Mouse (Mus musculus) layer of hippocampus, postnatal 10 days (tissue): ENCODE data around the gene Galnt17. TPM values are rescaled to one million over a fixed set of nuclear protein-coding genes. Genes with fewer than 3 reads are reported as not detected.

Experiments used
- DNase-seq, 2 experiments: peaks; one replicate each; pipeline ENCODE4 v3.0.0; 2021; ENCODE audit warnings: low spot score in 2 of 2
- total RNA-seq, 2 experiments: library from RNA; stranded (reverse); gene quantifications; 2 replicates each; pipeline ENCODE4 v1.2.3; 2021

Galnt17 gene
- total RNA-seq, 2 experiments from 2014 or later = 66.9 to 69.7 TPM

- no peak for DNase-seq
Measured at GRCm38 (mm10) chr5:131248416-131248815, 59.9 kb downstream of the Galnt17 start.

GRCm38 (mm10) chr5:131246591-131246990 is 61.7 kb downstream of the Galnt17 start:
- no peak for DNase-seq

GRCm38 (mm10) chr5:131241689-131242088 is 66.6 kb downstream of the Galnt17 start:
- DNase-seq = no peak

DNA sequence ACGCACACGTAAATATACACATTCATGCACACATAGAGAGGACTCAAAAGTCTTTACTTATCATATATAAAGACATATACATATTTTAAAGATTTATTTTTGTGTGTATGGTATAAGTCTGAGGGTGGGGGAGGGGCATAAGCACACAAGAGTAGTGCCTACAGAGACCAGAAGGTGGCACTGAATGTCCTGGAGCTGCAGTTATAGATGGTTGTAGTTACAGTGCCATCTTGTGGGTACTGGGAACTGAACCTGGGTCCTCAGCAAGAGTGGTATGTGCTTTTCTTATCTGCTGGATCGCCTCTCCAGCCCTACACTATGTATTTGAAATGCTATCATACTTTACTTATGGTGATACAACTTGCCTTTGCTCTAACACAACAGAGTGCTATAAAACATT is 68.5 kb downstream of the Galnt17 start:
- no peak for DNase-seq

- no peak for DNase-seq
Measured at GRCm38 (mm10) chr5:131236906-131237305, 71.4 kb downstream of the Galnt17 start.

GRCm38 (mm10) chr5:131233828-131234227 is 74.5 kb downstream of the Galnt17 start:
- DNase-seq = no peak

- DNase-seq = no peak
Measured at GRCm38 (mm10) chr5:131231060-131231459, 77.2 kb downstream of the Galnt17 start.

DNA sequence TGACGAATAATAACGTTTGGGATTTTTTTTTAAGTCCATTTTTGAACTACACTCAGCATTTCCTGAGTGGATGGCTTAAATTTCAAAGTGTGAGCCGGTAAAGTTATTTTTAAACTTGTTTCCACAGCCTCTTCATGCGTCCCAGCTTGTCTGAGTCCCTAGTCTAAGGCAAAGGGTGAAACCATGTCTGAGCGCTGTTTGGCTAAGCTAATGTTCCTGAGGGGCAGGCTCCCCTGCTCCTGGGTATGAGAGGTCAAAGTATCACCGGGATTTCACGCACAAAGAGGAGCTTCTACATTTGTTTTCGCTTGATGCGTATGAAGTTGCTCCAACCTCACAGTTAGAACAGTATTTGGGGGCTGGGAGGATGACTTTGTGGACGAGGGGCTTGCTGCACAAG is 78.6 kb downstream of the Galnt17 start:
- no peak for DNase-seq

DNA sequence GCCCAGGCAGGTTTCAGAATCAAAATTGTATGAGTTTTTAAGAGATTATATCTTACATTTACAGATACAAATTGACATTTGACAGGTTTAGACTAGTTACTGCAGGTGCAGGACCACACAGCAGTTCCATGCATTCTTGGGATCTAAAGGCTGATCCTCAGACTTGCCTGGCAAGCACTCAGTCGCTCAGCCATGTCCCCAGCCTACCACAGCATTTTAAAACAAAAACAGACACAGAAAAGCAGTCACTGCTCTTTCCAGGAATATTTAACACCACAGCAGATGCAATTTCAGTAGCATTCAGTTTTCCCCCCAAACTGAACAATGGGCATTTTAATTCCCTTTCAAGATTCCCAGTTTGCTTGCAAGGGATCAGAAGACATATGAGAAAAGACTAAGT is 84.9 kb downstream of the Galnt17 start:
- DNase-seq = no peak

DNA sequence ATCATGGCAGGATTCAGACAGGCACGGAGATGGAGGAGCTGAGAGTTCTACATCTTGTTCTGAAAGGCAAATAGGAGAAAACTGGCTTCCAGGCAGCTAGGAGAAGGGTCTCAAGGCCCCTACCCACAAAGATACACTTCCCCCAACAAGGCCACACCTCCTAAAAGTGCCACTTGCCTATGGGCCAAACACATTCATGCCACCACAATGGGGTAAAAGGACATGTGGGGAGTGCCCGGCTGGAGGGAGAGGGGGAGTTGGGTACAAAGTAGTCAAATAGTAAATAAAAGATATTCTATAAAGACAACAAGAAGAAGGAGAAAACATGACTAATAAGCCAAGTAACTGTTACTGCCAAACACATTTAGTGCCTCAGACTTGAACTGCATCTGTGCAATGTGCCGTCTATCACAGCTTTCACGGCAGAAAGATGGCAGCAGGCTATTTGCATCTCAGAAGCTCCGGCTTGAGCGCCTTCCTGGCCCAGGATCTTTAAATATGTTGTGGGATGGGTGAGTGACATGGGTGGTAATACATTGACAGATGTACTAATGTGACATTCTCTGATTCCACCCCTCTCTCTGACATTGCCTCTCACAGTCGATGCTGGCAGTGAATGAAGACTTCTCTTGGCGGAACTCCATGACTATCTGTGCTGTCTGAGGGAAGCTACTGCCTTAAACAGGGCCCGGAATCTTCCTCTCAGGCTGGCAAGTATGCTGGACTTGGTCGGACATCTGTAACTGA is 85.6 kb downstream of the Galnt17 start:
- peak; percentile 23 to 41 for DNase-seq

DNA sequence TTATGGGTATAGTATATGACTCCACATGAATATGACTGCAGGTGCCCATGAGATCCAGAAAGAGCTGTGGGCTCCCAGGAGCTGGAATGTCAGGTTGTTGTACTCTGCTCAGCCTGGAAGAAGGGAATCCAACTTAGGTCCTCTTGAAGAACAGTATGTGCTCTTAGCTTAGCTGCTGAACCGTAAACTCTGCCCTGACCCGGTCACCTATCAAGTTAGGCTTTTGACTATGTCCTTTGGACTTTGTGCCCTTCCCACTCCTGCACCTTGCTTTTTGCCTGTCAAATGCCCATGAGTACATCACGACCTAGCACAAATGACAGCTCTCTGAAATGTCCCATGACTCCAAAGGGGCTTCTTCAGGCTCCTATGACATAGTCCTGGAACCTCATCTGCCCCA is 90.1 kb downstream of the Galnt17 start:
- DNase-seq = no peak

DNA sequence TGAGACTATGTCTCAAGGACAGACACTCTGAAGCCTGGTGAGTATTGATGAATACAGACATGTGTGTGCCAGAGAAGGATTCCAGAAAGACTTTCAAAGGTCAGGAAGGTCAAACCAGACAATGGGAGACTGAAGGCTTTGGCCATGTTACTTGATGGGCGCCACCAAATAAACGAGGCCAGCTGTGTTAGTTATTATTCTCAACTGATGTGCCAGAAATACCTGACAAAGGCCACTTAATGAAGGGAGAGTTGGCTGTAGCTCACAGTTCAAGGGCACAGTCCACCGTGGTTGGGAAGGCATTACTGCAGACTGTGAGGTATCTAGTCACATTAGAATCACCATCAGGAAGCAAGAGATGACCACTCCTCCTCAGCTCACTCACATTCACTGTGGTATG is 96.7 kb downstream of the Galnt17 start:
- no peak for DNase-seq

GRCm38 (mm10) chr5:131201146-131201545 is 107.2 kb downstream of the Galnt17 start:
- DNase-seq = no peak

DNA sequence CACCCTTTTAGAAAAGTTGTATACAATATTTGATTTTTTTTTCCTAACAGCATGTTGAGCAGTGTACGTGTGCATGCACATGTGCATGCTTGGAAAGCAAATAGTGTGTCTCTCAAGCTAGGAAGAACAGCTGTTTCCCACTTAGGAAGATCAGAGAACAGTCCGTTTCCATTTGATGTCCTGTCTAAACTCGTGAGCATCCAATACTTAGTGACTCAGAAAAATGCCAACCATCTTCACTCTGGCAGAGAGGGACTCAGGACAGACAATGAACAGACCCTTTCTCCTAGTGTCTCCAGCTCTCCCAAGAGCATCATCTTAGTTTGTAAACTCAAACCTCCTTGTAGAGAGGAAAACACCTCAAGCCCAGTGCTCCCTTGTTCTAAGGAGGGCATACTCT is 116.0 kb downstream of the Galnt17 start:
- no peak for DNase-seq

- no peak for DNase-seq
Measured at GRCm38 (mm10) chr5:131184566-131184965, 123.7 kb downstream of the Galnt17 start.

GRCm38 (mm10) chr5:131181231-131181630 is 127.1 kb downstream of the Galnt17 start:
- DNase-seq = no peak

- DNase-seq = no peak
Measured at GRCm38 (mm10) chr5:131180756-131181155, 127.5 kb downstream of the Galnt17 start.

DNA sequence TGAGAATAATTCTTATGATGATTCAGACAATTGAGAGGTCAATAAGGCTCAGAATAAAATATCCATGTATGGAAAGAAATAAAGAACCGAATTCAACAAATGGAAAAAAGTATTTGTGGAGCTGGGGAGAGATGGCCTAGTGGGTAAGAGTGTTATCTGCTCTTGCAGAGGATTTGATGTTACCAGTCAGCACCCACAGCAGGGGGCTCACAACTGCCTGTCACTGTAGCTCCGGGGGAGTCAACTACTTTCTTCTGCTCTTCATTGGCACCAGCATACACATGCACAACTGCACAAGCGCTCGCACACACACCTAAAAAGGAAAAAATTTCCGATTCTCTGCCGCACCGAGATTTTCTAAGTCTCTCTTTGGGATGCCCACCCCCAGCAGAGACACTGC is 130.4 kb downstream of the Galnt17 start:
- DNase-seq = no peak

- no peak for DNase-seq
Measured at GRCm38 (mm10) chr5:131177168-131177567, 131.1 kb downstream of the Galnt17 start.

DNA sequence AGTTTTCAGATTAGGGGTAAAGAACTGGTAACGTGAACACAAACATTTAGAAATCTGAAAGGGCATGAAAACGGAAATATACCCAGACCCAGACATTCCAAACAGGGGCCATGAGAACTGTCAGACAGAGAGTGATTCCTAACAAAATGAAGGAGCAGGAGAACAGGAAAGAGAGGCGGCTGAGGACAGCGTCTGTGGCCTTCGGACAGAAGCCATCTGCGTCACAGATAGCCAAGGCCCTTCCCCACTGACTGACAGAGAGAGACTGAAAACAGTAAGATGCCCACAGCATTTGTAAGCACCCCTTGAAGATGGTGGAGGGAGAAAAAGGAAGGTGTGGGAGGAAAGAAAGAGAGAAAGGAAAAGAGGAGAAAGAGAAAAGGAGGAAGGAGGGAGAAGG is 139.1 kb downstream of the Galnt17 start:
- DNase-seq = no peak

- DNase-seq = peak; percentile 44 to 61
Measured at GRCm38 (mm10) chr5:131167366-131167765, 140.9 kb downstream of the Galnt17 start.

- DNase-seq = no peak
Measured at GRCm38 (mm10) chr5:131165681-131166080, 142.6 kb downstream of the Galnt17 start.

- DNase-seq = no peak
Measured at GRCm38 (mm10) chr5:131157866-131158265, 150.4 kb downstream of the Galnt17 start.
